Mouse (Mus musculus) kidney, adult 2 months (tissue): ENCODE data around the gene Arl14.

ENCODE experiments used
- CTCF ChIP-seq: fragments of 200-500 bp; conservative IDR thresholded peaks from 2 replicates; pipeline ENCODE4 v1.5.1; 2011; ENCODE audit warnings: low read depth, mild to moderate bottlenecking, control low read depth, low read length, moderate library complexity, mixed read lengths; ENCODE audit not compliant: insufficient read depth, insufficient read length
- POLR2A ChIP-seq: fragments of 200-500 bp; IDR thresholded peaks from one replicate; pipeline ENCODE4 v1.6.1; 2011; ENCODE audit warnings: low read depth, low read length, control low read depth

GRCm38 (mm10) chr3:69223666-69224065, 1.4 kb downstream of the Arl14 start:
- TF ChIP-seq POLR2A (no peak), CTCF (no peak)
